ENCODE assay signal across 20 mouse cellular contexts in genomic region chr5:150017672-150018071, GRCm38 (mm10). TPM values are rescaled to one million over a fixed set of nuclear protein-coding genes. Genes with fewer than 3 reads are reported as not detected.
DNase-seq lines count a peak whose midpoint lies in the region; ATAC-seq and TF ChIP-seq lines count a peak whose summit lies in the region.
"Had no signal": no experiment of that assay in that cellular context is flagged by ENCODE, and none has a peak within 500 bp of the region (broad histone marks: within the 10 kb centered on the region; RNA-seq: fewer than 3 reads in every experiment).

No protein-coding gene starts in this region.

- H3K4me3 ChIP-seq in forebrain, postnatal 0 days (ENCODE audit: low read depth, low read length): no peak overlapping the region
- H3K4me3 ChIP-seq in forebrain, embryonic 15.5 days: no peak overlapping the region
- H3K4me3 ChIP-seq in neural tube, embryonic 11.5 days (ENCODE audit: low read depth, low read length): no peak overlapping the region
- no peak overlapping the region for H3K4me3 ChIP-seq in embryonic fibroblast, embryonic 13.5 days (ENCODE audit: insufficient read depth, low read length)
- H3K4me3 ChIP-seq: heart, embryonic 13.5 days; neural tube, embryonic 13.5 days had no signal

- no peaks in the 10 kb centered on the region for H3K9me3 ChIP-seq in forebrain, postnatal 0 days (ENCODE audit: low read length)
- no peaks in the 10 kb centered on the region for H3K9me3 ChIP-seq in forebrain, embryonic 15.5 days
- no peaks in the 10 kb centered on the region for H3K9me3 ChIP-seq in neural tube, embryonic 11.5 days (ENCODE audit: control insufficient read depth, low read length)
- H3K9me3 ChIP-seq: heart, embryonic 13.5 days; neural tube, embryonic 13.5 days had no signal

- no peaks in the 10 kb centered on the region for H3K4me1 ChIP-seq in forebrain, postnatal 0 days (ENCODE audit: insufficient read depth)
- peaks cover 4% of the 10 kb centered on the region for H3K4me1 ChIP-seq in forebrain, embryonic 15.5 days
- H3K4me1 ChIP-seq in neural tube, embryonic 11.5 days (ENCODE audit: control insufficient read depth, insufficient read depth, low read length): peaks cover 4% of the 10 kb centered on the region; the same call in 1 of the 2 replicates
- no peaks in the 10 kb centered on the region for H3K4me1 ChIP-seq in embryonic fibroblast, embryonic 13.5 days (ENCODE audit: control insufficient read depth, insufficient read depth, low read length)
- H3K4me1 ChIP-seq: heart, embryonic 13.5 days had no signal

- H3K9ac ChIP-seq in forebrain, postnatal 0 days: no peak overlapping the region
- H3K9ac ChIP-seq in forebrain, embryonic 15.5 days (replicated peaks): no peak overlapping the region
- H3K9ac ChIP-seq in neural tube, embryonic 11.5 days (ENCODE audit: low read length): no peak overlapping the region
- H3K9ac ChIP-seq: heart, embryonic 13.5 days; neural tube, embryonic 13.5 days had no signal

- WGBS in forebrain, postnatal 0 days: 53% methylated on average over 9 of the region's 9 CpGs
- WGBS in forebrain, embryonic 15.5 days: 45% methylated on average over 9 of the region's 9 CpGs
- 59% methylated on average over 9 of the region's 9 CpGs for WGBS in neural tube, embryonic 11.5 days

- no peaks in the 10 kb centered on the region for H3K27me3 ChIP-seq in forebrain, postnatal 0 days (ENCODE audit: insufficient read depth, low read length)
- H3K27me3 ChIP-seq in forebrain, embryonic 15.5 days: no peaks in the 10 kb centered on the region
- H3K27me3 ChIP-seq in neural tube, embryonic 11.5 days (ENCODE audit: control insufficient read depth, insufficient read depth, low read length): no peaks in the 10 kb centered on the region
- H3K27me3 ChIP-seq: heart, embryonic 13.5 days had no signal

- H3K27ac ChIP-seq in forebrain, postnatal 0 days (ENCODE audit: low read depth, low read length): no peak overlapping the region
- H3K27ac ChIP-seq in forebrain, embryonic 15.5 days (replicated peaks): no peak overlapping the region
- no peak overlapping the region for H3K27ac ChIP-seq in neural tube, embryonic 11.5 days (ENCODE audit: low read depth, low read length)
- H3K27ac ChIP-seq in embryonic fibroblast, embryonic 13.5 days (ENCODE audit: insufficient read depth, low read length): no peak overlapping the region
- H3K27ac ChIP-seq: heart, embryonic 13.5 days; neural tube, embryonic 13.5 days had no signal

- no peak overlapping the region for H3K4me2 ChIP-seq in forebrain, postnatal 0 days (ENCODE audit: low read depth)
- no peak overlapping the region for H3K4me2 ChIP-seq in forebrain, embryonic 15.5 days (replicated peaks)
- H3K4me2 ChIP-seq in neural tube, embryonic 11.5 days (ENCODE audit: low read depth): no peak overlapping the region
- H3K4me2 ChIP-seq: heart, embryonic 13.5 days; neural tube, embryonic 13.5 days had no signal

- DNase-seq in forebrain, postnatal 0 days: peak; percentile 56
- peak; percentile 56 to 61 for DNase-seq in kidney, postnatal 4 days
- DNase-seq in kidney, postnatal 14 days: no peak
- DNase-seq in neural tube, embryonic 11.5 days (ENCODE audit: low spot score): peak; percentile 50
- DNase-seq in neural tube, embryonic 10.5 days (ENCODE audit: extremely low spot score, low spot score): no peak
- DNase-seq: adrenal gland, postnatal 10 days; cerebellum, adult 2 months; heart, postnatal 36 days; kidney, adult 9 months; lung, adult 18-20 months; thymus, adult 2 months had no signal

- TF ChIP-seq CTCF in forebrain, postnatal 0 days (IDR thresholded peaks at IDR 0.05; ENCODE audit: low read depth): peak; percentile 62
- 0 out of 2 replicates have a peak, but pooled peaks have one; percentile 3 for TF ChIP-seq CTCF in embryonic fibroblast, embryonic 13.5 days (IDR thresholded peaks at IDR 0.05; ENCODE audit: borderline replicate concordance, insufficient read depth, low read length)

- no peak for TF ChIP-seq POLR2A in embryonic fibroblast, embryonic 13.5 days (IDR thresholded peaks at IDR 0.05; ENCODE audit: low read depth, low read length)

- no peaks in the 10 kb centered on the region for H3K36me3 ChIP-seq in forebrain, postnatal 0 days (ENCODE audit: insufficient read depth)
- no peaks in the 10 kb centered on the region for H3K36me3 ChIP-seq in forebrain, embryonic 15.5 days
- no peaks in the 10 kb centered on the region for H3K36me3 ChIP-seq in neural tube, embryonic 11.5 days (ENCODE audit: control insufficient read depth, insufficient read depth, low read length)
- H3K36me3 ChIP-seq: heart, embryonic 13.5 days; neural tube, embryonic 13.5 days had no signal

- no peak for ATAC-seq in forebrain, postnatal 0 days
- ATAC-seq in forebrain, embryonic 15.5 days (replicated peaks): no peak
- ATAC-seq in neural tube, embryonic 11.5 days (ENCODE audit: insufficient read depth, low FRiP score, low TSS enrichment): no peak
- no peak for ATAC-seq in megakaryocyte-erythroid progenitor cell, adult 5-6 weeks (replicated peaks; ENCODE audit: low FRiP score, low TSS enrichment, poor library complexity, severe bottlenecking)
- ATAC-seq: forebrain, embryonic 16.5 days had no signal

RNA-seq across cellular contexts. Expression of gene Rxfp2, which starts 0.8 kb away (rescaled TPM):
- total RNA-seq in forebrain, postnatal 0 days (2014; rRNA removed): 0.10 and 0.77 TPM in 2 replicates
- 0.19 and 0.21 TPM in 2 replicates for polyA plus RNA-seq in forebrain, postnatal 0 days (2015; fragmentation: Nextera tagmentation; extraction: Ambion mirVana)
- polyA plus RNA-seq in forebrain, embryonic 15.5 days (2015; fragmentation: Nextera tagmentation; extraction: Ambion mirVana): 0.27 and 0.60 TPM in 2 replicates
- polyA plus RNA-seq in neural tube, embryonic 11.5 days (2014; fragmentation: Nextera tagmentation; extraction: Ambion mirVana): 1.2 and 2.0 TPM in 2 replicates
- not detected in 2 replicates for polyA plus RNA-seq in embryonic fibroblast, embryonic 13.5 days (2011; ENCODE audit: insufficient read length, low read depth, missing spikeins)
- not detected in 2 replicates for total RNA-seq in megakaryocyte-erythroid progenitor cell, adult 5-6 weeks (2014; fragmentation: Nextera tagmentation)
- total RNA-seq in megakaryocyte-erythroid progenitor cell, adult 5-6 weeks (2017): not detected in 2 replicates
- total RNA-seq: adrenal gland, postnatal 10 days; gastrocnemius, adult 18-20 months; heart, postnatal 36 days; liver, adult 2 months had no signal
- polyA plus RNA-seq: liver, adult 2 months; small intestine, adult 2 months had no signal

Comparison
In these comparisons a context has a peak if more than half of its experiments do, and no peak if none do; other contexts are left out.
1. DNase-seq: peak in forebrain, postnatal 0 days (single experiment), kidney, postnatal 4 days (2 of 2) and neural tube, embryonic 11.5 days (single experiment); none in kidney, postnatal 14 days (single experiment) and neural tube, embryonic 10.5 days (single experiment).